Mouse (Mus musculus): ENCODE measurements at regions not wholly inside any gene's neighbourhood (a gene's known extent, or its start where the extent isn't known, plus 50 kb on each side); places are given as distances from the start of the nearest gene placed in this dataset.

DNA sequence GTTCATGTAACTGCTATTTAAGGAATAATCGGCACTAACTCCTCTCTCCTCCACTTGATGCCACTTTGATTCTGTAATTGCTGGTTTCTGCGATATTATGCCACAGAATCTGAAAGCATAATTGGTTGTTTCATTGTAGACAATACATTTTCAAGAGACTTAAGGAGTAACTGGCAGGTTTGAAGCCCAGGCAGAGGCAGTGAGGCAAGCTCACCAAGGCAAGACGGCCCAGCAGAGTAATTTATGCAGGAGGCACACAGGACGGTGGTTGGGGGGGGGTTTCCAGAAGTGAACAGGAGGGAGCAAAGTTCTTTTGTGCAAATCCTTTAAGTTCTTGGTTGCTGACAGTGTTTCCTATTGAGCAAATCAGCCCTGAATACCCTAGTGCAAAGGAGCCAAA, 249.6 kb downstream of the Drd1 start:
- no peak for DNase-seq (ENCODE audit: low read depth, low spot score)

DNA sequence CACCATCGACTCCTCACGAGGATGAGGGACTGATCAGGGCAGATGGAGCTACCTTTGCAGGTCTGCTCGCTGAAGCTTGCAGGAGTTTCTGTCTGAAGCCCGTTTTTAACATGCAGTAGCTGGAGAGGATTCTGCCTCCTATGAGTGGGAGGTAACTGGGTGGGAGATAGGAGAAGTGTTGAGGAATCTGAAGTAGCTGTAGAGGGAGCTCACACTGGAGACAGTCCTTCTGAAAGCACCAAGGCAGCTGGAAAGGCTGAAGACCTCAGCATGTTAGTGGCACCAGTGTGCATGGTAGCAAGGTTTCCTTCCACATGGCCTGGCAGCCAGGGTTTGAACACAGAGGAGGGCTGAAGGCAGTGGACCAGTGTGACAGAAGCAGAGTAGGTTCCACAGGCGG, 254.5 kb downstream of the Drd1 start:
- no peak for DNase-seq (ENCODE audit: low read depth, low spot score)

DNA sequence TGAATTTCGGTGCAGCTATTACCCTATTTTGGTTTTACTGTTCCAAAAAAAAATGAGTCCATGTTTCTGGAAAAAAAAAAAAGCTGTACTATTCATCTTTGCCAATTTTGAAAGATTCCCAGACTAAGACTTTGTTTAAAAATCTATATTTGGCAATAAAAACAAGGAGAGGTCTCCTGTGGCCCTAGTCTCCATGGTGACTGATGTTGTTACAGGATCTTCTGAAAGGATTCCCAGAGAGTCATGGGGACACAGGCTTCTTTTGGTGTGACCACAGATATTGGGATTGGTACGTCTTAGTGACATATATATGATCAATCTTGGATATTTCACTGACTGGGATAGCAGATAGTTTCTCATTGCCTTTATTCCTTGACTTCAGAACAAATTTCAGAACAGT, 266.7 kb downstream of the Drd1 start:
- DNase-seq (ENCODE audit: low read depth, low spot score) = no peak

DNA sequence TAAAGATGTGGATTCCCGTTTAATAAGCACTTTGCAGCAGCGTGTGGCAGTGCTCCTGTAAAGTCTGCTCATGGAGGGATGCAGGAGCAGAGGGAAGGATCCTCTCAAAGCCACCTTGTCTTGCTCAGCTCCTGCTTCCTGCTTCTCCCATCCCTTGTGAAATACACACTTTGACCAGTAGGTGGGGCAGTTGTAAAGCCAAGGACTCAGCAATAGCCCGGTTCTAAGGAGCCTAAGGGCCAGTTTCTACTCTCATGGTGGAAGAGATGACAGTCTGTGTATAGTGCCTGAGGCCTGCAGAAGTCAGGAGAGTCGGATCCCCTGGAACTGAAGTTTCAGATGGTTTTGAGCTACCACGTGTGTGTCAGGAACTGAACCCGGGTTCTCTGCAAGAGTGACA, 272.0 kb downstream of the Drd1 start:
- DNase-seq (ENCODE audit: low read depth, low spot score) = peak; percentile 84

DNA sequence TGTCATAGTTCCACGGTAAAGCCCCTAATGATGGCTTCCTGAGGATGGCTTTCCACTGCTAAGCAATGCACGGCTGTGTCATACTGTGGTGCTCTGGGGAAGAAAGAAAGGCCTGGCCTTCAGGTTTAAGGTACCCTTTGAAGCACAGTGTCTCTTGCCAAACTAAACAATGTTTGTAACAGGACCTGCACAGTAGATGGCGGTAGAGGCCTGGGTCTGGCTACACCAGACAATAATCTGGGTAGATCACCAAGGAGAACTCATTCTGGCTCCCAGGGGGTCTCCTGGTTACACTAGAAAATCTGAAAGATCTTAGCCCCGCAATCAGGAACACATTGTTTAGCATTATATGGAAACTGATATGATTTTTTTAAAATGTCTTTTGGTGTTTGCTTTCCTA, 276.4 kb downstream of the Drd1 start:
- peak; percentile 37 for DNase-seq (ENCODE audit: low read depth, low spot score)

DNA sequence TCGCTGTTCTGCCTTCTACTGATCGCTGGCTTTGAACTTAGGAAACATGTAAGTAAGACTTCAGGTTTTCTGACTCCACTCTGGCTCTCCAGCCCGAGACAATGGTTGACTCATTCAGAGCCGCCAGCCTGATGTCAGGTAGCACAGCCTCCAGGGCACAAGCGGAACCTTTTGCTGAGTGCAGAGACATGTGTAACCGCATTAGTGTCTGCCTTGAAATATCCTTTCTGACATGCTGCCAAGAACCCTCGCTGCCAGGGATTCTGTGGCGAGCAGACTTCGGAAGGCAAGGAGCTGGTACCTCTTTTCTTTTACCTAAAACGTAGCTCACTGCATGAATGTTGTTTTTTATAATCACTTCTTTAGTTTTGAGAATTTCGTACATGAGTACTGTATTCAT, 279.1 kb downstream of the Drd1 start:
- DNase-seq (ENCODE audit: low read depth, low spot score) = no peak

DNA sequence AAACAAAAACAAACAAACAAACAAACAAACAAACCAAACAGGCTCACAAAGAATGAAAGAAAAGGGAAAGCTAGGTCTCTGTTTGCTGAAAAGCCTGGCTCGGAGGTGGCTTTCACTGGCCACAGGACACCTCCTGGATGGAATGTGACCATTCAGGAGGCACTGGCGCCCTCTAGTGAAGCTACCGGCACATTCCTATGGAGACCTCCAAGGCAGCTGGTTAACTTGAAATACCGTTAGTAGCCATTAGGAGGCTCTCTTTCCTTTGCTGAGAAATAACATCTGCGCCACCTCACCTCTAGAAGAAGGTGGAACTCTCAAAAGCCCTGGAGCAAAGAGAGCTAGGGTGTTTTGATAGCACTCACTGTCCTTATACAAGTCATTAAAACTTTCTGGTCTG, 279.8 kb downstream of the Drd1 start:
- DNase-seq (ENCODE audit: low read depth, low spot score) = peak; percentile 88

DNA sequence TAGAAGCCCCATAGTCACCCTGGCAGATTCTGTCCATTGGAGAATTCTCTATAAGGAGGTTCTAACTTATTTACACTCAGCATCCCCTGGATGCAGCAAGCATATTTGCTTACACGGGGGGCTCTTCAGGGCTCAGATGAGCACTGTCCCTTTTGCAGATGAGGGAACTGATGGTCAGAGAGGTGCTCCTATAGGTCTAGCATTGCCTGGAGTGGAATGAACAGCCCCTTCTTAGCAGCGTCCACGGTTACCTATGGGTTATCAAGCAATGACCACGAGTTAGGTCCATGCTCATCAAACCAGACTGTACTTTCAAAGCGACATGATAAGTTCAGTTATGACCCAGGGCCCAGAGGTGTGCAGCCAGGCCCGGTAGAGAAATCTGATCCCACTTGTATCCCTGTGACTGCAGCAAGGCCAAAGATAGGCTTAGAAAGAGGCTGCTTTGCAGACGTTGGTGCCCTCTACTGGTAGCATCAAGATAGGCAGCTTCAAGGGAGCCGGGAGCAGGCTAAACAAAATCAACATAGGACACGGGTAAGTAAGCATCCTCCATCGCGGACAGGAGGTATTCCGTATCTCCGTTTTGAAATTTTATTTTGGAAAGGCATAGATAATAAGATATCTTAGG, 290.8 kb downstream of the Drd1 start:
- DNase-seq (ENCODE audit: low read depth, low spot score) = peak; percentile 84

DNA sequence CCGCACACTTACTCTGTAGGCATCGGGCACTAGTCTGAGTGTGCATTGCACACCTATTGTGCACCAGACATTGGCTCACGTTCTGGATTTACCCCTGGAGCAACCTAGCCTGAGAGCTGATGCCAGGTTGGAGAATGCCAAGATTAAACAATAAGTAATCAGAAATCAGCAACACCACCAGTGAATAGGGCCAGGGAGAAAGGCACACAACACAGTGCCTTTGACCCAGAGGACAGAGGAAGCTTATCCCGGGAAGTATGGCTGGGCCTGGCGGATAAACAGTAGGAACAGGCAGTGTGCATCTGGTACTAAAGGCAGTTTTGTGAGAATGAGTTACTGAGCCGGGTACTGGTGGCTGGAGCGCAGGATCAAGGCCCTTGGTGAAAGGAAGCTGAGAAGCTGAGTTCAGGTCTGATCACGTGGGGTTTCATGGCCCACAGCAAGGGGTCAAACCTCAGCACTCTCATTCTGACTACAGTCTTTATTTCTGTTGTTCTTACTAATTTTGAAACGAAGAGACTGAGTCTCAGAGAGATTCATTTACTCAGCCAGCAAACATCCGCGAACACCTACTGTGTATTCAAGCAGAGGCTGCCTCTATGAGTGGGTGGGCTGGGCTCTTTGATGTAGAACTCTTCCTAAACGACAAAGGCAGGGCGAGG, 284.8 kb upstream of the Msx2 start:
- no peak for DNase-seq (ENCODE audit: low read depth, low spot score)

DNA sequence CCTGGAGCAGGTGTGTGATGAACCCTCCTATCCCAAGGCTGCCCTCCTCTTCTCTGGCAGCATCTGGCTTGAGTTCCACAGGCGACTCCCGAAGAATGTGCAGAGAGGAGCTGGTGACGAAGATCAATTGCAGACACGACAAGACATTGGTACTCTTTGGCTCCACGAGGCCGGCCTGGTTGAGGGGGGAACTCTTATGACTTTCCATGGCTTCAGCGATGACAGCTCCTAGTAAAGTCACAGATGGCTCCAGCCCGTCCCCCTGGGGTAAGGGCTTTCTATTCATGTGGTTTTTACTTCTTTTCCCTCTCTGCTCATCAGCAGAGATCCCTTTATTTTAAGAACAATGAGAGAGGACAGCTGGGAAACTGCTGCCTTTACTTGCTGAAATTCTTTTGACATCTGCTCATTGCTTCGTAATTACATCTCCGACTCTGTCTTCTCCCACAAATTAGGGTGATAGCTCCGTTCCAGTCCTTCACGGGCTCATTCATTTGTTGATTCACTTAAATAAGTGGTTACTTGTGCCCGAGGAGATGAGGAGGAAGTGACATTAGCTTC, 284.2 kb upstream of the Msx2 start:
- peak; percentile 34 for DNase-seq (ENCODE audit: low read depth, low spot score)

DNA sequence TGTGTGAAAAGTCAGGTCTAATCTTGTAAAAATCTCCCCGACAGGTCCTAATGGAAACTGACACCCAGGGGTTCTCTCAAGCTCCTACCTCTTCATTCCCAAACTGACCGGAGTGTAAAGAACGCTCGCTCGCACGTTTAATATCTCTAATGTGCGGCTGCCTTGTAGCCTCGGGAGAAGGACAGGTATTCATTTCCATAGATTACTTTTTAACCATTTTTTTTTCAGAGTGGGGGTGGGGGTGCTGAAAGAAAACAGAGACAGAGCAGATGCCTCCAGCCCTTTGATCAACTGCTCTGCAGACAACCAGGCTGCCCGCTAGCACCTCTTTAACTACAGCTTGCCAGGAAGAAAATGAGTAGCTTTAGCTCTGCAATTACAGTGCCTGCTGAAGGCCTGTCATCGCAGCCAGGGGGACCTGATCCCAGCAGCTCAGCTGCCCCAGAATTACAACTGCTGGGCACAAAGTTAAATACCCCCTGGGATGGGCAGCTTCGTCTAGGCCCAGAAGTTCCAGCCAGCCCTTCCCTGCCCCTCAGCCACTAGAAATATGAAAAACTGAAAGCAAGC, 282.3 kb upstream of the Msx2 start:
- DNase-seq (ENCODE audit: low read depth, low spot score) = peak; percentile 71

DNA sequence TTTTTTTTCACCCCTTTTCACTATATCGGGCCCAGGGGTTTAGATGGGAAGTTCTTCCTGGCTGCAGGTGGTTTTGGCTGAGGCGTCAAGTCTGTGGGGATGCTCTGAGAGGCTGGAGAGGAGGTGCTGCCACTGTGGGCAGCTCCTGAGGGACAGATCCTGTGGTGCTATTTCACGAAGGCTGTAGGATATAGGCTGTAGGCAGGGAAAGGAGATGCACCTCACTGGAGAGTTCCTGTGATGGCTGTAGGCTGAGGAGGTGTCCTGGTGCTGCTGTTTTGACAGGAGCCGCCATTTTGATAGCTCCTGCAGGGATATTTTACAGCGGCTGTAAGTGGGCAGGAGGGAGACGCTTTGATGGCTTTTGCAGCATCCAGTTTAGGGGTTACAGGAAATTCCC, 280.2 kb upstream of the Msx2 start:
- no peak for DNase-seq (ENCODE audit: low read depth, low spot score)

DNA sequence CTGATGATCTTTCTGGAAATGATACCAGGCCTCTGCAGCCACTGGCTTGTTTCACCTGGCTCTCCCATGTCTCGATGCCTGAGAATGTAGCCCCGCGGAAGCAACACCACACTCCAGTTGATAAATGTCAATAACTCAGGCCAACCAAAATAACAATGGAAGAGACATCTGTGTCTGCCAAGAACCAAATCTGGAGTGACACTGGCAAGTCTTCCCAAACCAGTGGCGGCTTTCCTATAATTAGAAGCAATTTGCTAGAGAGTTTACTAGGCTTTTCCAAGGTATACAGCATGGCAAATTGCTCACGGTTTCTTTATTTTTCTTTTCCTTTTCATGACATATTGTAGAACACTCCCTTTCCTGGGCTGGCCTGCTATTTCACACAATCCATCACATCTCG, 268.1 kb upstream of the Msx2 start:
- no peak for DNase-seq (ENCODE audit: low read depth, low spot score)

DNA sequence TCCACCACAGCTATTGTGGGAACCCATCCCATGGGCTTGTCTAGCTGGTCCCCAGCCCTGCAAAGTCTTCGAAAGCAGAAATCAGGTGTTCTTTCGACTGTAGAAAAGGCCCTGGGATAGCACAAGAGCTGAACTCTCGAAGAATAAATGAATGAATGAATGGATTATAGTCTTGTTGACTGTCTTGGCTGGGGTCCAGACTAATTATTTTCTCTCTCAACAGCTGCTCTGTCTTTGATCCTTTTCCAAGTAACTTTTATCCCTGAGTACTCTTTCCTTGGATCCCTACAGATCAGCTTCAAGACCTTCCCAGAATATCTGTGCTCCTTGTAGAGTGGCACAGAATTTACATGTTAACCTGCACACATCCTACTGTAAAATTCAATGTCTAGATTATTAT, 266.3 kb upstream of the Msx2 start:
- no peak for DNase-seq (ENCODE audit: low read depth, low spot score)

DNA sequence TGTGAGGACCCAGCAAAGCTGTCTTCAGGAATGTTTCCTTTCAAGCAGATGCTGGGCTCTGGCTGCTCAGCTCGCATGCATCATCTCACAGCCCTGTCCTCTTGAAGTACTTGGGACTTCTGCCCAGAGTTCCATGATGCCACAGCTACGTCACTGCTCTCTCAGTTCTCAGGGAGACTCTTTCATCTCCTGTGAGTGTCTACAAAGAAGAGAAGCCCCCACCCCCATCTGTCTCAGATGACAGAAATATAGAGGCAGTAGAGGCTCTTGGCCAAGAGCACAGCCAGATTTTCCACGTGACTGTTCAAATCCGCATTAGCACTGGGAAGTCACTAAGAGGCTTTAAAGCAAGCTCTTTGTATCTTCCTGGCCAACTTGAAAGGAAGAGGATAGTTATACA, 262.1 kb upstream of the Msx2 start:
- no peak for DNase-seq (ENCODE audit: low read depth, low spot score)

DNA sequence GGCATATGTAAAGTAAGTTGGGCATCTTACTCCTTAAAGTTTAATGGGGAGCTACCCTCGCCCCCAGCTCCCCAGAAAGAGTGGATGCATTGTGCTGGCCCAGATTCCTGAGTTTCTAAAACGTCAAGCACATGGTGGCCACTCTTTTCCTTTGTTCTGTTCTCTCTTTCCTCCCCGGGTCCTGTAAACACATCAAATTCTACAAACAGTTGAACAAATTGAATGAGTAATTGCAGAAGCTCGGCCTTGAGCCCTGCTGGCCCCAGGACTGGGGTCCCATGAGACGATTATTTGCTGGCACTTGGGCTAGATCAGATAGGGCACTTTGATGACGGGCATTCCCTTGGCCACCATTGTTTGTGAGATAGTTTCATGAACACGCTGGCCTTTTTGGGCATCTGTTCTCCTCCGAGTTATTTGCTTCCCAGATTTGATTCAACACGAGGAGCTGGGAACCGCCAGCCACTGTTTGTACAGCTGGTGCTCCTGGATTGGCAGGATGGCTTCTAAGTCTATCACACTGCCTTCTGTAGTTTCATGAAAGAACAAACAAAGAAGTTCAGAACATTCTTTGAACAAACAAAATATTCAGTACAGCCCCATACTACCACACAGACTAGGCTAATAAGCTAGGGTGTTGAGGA, 257.5 kb upstream of the Msx2 start:
- DNase-seq (ENCODE audit: low read depth, low spot score) = no peak

DNA sequence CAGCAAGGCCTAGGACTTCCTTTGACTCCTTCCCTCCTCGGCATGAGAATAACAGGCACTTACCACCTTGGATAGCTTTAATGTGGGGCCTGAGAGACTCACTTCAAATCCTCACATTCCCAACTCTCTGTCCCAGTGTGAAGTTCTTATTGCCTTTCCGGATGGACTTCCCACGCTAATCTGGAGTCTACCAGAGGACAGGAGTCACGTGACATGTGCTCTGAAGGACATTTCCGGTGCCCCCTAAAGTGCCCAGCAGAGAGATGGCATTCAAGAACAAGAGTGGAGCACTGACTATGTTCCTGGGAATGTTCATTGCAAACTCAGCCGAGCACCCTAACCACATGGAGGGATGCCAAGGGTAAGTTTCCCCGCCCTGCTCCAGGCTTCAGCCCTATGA, 257.0 kb upstream of the Msx2 start:
- no peak for DNase-seq (ENCODE audit: low read depth, low spot score)

DNA sequence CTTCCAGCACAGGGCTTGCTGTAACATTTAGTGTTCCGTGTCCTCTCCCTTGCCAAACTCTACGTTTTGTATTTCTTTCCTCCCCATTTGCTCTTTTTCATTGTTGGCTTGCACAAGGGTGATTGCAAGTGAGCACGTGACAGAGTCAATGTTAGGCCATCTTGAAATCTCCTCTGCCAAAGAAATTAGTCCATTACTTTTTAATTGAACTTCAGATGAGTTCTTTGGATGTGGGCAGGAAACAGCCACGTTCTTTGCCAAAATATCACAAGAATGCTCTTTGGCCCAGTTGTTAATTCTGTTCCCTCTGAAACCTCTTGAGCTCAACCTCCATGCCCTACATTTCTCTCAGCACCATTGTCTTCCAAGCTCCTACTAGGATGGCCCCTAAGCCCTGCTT, 253.2 kb upstream of the Msx2 start:
- DNase-seq (ENCODE audit: low read depth, low spot score) = no peak

DNA sequence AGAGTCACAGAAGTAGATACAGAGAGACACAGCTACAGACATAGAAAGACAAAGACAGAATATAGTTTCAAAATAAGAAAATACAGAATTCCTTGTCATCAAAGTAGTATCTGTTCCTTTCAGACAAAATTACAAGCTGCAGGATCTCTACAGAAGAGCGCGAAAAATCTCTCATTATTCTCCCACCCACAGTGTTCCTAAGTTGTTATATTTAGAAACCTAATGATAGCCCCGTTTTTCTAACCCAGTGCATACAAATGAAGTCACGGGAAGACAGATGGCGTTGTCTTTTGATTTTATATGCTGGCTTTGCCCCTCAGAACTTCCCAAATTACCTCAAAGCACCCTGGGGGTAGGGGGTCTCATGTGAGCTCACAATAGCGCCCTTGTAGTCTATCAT, 250.0 kb upstream of the Msx2 start:
- no peak for DNase-seq (ENCODE audit: low read depth, low spot score)

DNA sequence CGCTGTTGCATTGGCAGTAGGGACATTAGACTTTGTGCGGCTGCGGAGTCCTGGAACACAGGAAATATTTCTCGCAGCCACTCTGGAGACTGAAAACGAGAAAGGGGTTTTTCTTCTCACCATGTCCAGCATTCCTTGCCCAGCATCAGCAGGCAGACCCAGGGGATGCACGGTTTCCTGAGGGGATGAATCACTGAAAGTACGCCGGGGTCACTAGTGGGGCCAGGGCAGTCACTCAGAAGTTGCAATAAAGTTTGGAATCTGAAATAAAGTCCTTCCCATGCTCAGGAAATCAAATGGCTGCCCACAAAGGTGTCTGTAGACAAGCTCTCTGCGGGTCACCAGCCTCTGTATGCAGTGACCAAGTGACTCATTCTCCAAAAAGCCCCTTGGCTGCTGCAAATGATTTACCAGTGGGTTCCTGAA, 248.2 kb upstream of the Msx2 start:
- peak; percentile 47 for DNase-seq (ENCODE audit: low read depth, low spot score)

DNA sequence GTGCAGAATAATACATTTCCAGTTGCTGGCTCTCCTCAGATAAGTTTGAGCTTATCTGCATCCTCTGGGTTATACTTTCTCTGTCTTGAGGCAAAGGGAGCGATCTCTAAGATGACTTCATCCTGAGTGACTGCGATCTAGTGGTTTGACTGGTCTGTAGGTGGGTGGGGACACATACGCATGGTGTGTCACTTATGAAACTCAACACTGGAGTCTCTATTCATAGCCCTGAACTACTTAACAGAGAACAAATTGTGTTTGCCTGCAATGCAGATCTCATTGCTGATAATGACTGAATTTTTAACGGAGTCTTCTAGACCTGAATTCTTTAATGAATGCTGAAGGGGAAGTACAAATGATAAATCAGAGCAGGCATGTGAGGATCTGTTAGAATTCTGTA, 244.7 kb upstream of the Msx2 start:
- DNase-seq (ENCODE audit: low read depth, low spot score) = no peak

DNA sequence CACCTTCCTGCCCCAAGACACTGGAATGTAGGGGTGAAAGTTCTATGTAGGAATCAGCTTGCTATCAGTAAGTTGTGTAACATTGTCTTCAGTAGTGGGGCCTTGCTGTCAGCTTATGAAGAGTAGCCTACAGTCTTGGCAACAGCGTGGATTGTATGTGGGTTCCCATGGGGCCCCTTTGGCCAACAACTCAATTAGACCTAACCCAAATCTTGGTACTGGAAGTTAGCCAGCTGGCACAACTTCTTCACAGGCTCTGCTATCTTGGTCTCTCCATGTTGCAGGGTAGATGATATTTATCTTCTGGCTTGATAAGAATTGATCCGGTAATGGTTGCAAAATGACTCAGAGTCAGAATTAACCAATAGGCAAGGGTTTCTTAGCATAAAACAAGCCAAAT, 244.2 kb upstream of the Msx2 start:
- DNase-seq (ENCODE audit: low read depth, low spot score) = no peak

DNA sequence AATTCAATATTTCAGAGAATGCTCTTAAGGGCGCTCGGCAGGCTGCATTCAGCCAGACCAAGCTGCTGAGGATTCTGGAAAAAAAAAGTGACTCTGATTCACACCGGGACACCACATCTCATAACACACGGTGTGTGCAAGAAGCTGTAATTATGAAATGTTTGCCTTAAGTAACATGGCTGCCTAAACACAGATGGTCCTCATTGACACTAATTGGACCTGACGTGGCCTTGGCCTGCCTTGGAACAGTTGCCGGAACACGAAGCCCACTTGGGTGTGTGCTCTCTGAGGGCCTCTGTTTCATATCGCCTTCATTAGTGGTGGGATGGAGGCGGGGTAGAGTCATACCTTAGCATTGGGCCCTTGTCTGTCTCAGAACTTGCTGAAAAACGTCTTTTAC, 236.2 kb upstream of the Msx2 start:
- peak; percentile 70 for DNase-seq (ENCODE audit: low read depth, low spot score)

Data from forelimb bud, embryonic 11.5 days (tissue).